Mouse (Mus musculus) ovary, postnatal 10 days (tissue): ENCODE results near the gene Cdh20.

ENCODE experiments used
- DNase-seq: peaks from one replicate; pipeline ENCODE4 v3.0.0; 2022; ENCODE audit warnings: low spot score

Gene Cdh20

DNA sequence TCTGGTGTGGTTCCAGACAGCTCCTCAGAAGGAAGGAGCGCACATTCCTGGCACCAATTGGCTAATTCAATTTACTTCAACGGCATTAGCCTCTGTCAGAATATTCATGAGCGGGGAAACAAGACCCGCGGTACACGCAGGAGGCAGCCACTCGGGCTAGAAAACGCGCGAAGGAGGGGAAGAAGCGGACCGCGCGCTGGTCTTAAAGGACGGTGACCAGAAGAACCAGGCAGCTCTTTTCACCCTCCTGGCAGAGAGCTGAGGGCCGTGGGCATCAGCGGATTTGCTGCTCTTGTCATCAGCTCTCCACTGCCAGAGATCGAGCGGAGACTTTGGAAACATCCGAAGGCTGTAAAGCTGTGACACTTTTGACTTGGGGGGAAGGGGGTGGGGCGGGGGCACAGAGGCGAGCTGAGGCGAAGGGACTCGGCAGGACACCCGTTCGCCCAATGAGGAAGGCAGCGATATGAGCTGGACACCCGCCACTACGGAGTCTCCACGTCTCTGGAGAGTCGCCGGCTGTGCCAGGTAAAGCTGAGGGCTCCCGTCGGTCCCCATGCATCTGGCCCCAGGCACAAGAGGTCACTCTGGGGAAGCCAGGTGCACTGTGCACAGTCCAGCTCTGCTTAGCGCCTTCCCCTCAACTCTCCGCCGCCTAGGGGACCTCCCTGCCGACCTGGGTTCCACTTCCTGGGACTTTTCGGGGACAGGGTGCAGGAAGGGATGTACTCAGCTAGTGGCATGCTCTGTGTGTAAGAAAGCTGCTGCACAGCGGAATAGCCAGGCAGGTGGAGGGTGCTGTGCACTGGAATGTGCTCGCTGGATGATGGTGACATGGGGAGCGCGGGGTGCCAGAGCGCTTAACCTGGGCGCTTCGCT is at the start of gene Cdh20:
Gene Cdh20, plus strand, starts transcription at position 159 of the 879 bp plus-strand sequence.
- no peak for DNase-seq

DNA sequence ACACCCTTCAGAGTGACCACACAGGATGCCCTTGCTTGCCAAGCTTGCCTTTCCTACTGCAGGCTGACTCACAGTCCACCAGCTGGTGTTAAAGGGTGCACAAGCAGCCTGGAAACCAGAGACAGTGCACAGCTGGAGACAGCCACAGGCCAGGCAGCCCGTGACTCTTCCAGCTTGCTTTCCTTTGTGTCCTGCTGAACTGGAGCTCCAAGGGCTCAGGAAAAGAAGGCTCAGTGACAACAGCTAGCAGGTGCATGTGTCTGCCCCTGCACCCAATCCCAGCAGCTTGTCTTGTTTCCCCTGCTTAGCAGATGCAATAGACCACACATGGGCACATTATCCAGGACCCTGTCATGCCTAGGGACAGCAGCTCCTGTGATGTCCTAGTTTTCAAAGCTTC is 21.5 kb upstream of the Cdh20 start:
- DNase-seq = no peak

DNA sequence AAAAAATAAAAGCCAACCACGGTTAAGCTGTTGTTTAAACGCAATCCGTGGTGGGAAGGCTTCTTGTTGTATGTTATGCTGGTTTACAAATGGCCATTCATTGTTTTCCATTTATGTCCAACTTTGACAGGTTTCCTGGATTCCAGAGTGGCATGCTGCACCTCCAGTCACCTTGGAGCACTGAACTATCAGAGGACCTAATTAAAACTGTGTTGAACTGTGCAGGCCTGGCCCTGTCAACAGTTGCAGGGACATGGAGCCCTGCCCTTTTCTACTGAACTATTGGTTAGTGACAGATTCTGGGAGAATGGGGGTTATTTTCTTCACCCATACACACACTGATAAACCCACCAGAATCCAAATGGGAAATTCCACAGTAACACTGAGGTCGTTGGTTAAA is 20.9 kb upstream of the Cdh20 start:
- no peak for DNase-seq

DNA sequence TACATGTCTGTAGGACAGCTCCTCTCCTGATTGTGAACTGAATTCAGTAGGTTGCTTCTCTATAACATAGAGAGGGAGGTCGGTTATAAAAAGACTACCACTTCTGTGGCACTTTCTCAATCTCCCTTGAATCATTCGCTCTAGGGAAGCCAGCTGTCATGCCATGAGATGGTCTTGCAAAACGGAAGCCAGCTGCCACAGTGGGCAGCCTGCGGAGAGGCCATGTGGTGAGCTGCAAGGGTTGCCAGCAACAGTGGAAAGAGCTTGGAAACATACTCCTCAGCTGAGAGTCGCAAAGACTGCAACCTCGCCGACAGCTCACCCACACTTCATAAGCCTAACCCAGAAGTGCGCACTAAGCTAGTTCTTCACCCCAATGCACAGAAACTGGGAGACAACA is 13.8 kb upstream of the Cdh20 start:
- no peak for DNase-seq

DNA sequence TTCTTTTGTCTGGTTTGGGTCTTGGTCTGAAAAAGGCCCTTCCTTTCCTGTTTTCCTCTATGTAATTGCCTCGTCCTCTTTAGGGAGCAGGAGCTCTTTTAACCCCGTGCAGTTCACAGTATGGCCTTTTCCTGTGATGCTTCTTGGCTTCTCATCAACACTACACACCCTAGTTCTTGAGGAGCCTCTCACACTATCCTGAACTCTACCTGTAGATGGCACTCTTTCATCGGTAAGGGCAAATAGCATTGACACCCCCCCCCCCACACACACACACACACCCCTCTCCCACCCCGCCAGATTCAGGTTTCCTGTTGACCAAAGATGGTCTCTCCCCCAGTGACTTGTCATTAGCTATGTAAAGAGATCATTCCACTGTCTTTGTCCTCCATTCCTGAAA is 12.4 kb upstream of the Cdh20 start:
- no peak for DNase-seq

DNA sequence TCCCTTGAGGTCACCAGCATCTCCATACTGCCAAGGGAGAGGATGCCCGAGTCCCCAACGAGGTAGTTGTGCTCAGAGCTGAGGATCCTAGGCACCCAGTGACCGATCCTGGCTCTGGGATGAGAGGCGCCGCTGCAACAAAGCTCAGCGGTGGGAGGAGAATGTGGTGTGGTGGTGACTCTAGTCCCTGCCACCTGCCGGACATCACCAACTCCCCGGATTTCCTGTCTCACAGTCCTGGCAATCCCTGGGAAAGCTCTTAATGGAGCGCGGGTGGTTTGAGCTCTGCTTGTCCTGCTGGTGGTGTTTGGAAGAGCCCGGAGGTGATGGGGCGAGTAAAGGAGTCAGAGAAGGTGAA is 900 bp downstream of the Cdh20 start:
- no peak for DNase-seq

DNA sequence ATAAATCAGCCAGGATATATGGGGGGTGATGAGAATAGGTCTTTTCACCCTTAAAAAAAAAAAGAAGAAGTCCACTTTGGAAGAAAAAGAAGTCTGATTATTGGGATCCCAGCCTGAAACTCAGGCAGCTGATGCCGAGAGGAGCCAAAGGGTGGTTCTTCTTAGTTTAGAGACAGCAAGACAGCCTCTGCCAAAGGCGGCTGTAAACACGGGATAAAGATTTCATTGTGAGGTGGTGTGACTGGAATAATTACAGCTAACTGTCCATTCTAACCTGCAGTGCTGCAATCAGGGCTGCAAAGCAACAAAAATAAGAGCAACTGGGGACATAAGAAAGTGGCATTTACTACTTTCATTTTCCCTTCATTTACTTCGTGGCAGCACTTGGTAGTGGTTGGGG is 3.6 kb downstream of the Cdh20 start:
- DNase-seq = no peak

DNA sequence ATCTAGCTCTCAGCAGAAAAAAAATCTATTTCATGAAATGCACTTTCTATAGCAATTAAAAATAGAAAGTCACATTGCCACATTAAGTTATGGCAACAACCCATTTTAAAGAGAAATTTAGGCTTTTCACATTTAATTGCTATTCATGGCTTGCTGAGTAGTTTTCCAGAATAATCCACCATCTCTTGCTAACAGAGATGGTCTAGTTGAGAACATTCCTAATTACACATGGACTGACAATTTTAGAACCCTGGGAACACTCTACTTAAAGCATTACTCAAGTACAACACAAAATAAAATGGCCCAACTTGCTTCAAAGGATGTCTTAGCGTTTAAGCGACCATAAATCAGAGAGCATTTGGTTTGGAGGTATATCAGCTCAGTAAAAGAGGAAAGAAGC is 4.9 kb downstream of the Cdh20 start:
- DNase-seq = no peak

DNA sequence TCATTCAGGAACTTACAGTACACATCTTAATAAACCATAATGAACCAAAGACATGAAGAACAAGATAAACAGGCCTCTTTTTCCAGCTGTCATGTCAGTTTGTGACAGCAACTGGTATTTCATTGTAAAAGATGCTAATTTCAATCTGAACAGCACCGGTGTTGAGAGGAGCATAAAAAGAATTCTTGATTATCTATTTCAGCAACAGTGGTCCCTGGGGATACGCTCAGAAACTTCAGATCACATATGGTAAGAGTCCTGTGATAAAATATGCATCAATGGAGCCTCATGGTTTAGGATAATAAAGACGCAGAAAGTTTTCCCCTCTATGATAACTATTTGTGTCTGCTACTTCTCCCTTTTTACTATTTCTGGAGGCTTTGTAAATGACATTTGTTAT is 25.2 kb downstream of the Cdh20 start:
- DNase-seq = no peak

DNA sequence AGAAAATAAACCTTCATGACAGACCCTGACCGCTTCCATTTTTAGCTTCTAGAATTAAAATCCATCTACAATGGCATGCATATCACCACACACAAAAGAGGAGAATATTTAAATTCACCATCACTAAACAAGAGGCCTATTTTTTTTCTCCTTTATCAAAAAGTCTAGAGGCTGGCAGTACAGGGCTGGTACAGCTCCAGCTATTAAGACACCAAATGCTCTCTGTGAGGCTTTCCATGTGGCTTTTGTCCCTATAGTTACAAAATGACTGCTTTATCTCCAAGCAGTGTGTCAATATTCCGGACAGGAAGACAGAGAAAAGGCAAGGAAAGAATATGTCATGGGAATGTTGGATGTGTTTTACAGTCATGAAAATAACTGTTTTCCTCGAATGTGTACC is 27.8 kb downstream of the Cdh20 start:
- DNase-seq = no peak

DNA sequence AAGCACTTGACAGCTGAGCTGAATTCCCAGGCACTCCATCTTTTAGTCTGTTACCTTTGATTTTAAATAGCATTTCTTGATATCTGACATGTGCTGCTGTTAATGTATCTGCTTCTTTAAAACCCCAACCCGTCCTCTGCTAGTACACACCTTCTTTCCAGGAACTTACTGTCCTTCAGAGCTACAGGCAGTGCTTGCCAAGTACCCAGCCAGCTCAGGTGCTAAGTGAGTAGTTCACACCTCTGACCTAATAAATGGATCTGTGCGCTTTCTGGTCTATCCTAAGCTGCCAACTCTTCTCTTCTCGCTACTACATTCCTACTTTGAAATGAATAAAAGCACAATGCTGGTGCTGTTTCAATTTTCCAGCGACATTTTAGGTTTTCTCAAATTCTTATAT is 28.8 kb downstream of the Cdh20 start:
- DNase-seq = no peak

DNA sequence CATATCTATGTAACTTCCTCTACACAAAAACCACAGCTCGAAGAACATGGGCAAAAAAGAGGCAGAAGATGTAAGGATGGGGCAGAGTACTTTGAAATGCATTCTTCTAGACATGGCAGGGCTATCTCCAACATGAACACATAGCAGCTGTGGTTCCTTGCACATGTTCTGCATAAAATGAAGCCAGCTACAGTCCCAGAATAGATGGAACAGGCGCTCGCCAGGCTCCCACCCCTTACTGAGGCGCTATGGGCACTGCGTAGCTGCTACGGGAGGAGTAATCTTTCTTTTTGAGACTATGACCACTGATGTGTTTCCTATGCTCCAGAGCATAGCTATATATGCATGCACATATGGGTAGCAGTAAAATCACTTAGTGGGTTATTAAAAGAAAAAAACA is 36.4 kb downstream of the Cdh20 start:
- no peak for DNase-seq

DNA sequence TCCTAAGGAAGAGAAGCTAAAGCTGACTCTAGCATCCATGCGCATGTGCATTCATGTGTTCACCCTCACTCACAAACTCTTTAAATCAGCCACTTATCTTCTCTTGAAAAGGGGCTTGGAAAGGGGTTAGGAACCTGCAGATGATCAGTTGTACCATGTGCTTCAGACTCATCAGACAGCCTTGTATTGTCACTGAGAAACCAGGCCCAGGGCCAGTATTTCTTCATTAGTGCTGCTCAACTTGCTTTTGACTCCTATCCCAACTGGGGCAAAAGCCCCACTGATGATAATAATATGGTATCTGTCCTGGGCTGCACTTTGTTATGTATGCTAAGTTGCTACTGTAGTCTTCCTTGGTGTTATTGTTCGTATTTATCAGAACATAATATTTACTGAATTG is 38.9 kb downstream of the Cdh20 start:
- no peak for DNase-seq

DNA sequence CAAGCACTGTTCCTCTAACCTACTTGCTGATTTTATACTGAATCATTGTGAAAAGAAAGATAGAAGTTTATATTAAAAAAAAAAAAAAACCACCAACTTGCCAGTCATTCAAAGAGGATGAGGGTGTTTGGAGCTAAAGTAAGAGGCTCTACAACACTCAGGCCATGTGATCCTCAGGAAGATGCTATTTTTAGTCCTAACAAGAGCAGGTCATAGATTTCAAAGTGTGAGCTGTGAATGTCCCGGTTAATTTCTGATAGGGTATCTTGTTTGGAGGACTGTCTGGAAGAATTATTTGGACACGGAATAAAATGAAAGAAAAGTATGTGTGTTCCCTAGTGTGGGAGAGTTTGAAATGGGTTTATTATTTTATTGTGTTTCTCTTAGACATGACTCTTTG is 49.2 kb downstream of the Cdh20 start:
- no peak for DNase-seq

DNA sequence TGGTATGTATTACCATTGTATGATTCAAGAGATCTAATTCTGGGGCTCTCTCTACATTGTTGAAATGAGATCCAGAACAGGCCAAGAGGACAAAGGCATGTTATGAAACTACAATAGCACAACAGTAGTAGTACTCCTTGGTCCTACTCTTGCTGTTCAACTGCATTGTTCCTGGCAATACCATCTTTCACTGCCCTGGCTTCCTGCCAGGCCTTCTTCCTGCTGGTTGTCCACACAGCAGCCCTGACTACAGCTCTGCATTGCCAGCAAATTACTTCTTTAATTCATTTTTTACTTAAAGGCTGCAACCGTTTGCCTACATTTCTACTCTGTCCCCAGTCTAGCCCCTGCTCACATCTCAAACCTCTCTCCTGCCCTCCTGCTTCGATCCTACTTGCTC is 59.8 kb downstream of the Cdh20 start:
- DNase-seq = no peak

DNA sequence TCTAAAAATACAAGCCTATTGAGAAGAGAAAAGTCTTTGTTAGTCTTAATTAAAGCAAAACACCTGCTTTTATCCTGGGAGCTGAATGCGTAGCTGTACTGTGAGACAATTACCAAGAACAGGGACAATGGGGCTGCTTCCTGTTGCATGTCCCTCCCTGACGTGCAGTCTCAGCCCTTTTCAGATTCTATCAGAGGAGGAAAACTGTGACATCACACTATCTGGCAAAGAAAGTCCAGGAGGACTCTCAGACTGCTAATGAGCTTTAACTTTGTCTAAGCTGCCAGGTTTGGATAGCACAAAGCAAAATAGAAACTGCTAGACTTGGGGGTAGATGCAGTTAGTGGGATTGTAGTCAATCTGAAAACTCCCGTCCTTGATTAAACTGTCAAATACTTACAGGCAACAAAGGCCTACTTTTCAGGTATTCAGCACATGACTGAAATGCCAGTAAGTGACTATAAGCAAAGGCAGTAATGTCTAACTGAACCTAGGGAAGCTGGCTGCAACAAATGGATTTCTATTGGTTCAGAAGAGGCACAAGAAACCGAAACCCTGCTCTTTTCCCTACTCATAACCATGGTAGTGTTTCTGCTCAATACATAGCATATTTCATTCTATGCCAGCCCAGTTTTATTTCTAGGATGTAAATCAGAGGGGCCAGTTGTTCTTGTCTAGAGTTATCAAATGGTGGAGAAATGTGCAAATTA is 70.0 kb downstream of the Cdh20 start:
- no peak for DNase-seq

DNA sequence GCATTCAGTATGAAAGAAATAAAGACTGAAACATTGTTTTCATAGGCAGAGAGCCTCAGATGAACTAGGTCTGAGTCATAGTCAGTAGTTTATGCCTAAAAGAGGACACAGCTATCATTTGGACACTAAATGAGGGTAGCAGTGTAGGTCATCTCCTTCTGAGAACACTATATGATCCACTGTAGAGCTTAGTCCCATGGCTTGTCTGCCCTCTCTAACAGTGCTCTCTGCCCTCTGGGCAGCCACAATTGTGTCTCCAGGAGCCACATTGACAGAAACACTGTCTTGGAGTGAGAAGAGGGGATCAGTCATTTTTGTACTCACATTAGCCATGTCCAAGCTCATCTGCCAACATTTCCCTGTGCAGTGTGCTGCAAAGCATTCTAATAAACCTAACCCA is 70.7 kb downstream of the Cdh20 start:
- no peak for DNase-seq

DNA sequence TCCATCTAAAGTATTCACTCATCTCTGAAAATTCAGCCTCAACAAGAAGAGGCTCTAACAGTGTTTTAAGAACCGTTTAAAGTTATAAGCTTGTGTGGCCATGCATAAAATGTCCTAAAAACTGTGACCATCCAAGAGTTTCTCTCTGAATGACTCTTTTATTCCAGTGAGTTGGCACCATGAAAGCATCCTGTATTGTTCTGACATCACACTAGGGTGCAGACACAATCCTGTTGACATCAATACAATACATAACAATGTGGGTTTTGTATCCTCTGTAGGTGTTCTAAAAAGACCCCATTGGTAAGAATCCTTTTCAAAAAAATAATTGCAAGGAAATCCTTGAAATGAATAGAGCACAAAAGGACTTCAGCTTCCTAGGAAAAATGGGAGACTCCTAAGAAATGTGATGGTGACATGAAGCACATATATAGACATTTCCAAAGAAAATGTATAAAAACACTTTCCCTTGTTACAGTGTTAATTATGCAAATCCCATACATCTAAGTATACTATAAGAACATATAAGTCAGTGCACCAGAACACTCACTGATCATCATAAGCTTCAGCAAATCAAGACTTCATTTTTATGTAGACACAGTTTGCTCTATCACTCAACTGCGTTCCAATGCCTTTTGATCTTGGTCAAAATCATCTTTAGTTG is 80.1 kb downstream of the Cdh20 start:
- no peak for DNase-seq

DNA sequence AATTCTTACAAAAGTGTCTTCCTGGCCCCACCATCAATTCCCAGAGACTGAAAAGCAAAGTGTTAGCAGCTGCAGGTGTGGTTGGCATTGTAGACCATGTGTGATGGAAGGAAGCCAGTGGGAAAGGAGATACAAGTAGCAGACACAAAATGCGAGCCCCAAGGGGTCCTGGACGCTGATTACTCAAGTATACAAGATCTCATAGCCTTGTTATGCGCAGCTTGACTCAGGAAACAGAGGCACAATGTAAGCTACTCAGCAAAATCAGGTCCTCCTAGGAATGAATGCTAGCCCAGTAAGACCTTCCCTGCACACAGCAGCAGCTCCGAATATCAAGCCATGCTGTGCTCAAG is 80.6 kb downstream of the Cdh20 start:
- DNase-seq = no peak

DNA sequence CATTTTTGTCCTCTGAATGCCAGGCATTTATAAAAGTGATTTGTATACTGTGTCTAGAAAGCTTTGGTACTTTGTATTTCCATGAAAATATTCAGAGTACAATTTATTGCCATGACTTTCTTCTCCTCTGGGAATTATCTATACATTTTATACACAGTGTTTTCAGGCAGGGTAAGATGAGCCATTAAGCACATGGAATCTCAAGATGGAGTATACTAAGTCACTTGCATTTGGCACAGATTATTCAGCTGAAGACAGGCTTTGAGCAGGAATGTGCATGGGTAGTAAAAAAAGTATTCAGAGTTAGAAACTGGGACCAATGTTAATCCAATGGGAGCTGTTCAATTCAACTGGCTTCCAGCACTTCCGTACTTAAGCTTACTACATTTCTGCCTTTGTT is 109.1 kb downstream of the Cdh20 start:
- no peak for DNase-seq

DNA sequence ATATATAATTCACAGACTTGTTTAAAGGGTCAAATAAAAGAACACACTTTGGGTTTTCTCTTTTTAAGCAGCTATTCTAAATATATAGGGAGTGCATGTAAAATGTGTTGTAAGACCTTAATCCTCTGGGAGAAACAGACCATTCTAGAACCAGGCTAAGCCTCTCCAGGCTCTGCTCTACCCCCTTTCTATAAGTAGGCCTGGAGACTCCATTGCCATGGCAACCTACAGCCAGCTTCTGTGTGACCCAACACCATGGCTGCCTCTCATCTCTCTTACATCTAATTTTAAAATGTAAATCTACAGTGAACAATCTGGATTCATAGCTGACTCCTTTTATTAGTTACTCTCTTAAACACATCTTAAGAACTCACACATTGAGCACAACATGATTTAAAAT is 133.5 kb downstream of the Cdh20 start:
- DNase-seq = no peak

DNA sequence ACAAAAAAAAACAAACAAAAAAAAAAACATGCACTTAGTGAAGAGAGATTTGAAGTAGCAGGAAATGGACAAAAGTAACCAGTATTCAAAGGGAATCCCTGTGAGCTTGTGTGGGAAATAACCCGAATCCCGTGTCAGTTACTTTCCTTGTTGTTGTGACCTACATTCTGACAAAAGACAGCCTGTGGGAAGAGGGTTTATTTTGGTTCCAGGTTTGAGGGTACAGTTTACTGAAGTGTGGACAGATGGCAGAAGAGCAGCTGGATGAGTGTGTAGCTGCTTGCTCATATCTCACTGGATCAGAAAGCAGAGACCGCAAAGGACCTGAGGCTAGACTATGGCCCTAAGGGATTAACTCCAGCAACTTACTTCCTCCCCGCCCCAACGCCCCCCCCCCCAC is 135.1 kb downstream of the Cdh20 start:
- no peak for DNase-seq

DNA sequence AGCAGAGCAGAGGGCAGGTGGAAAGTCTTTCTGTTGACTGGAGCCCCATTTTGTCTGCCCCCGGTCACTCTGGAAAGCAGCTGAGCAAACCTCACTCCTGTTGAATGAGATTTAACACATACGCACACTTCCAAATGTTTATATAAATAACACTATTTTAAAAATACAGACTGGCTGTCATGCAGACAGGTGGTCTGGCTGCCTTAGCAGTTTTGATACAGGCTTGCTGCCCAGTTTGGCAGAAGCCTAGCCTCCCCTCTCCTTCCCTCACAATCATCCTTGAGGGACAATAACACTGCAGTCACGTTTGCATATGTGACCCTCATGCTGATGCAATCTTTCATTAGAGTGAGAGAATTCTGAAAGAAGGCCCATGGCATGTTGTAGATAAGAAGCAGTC is 144.1 kb downstream of the Cdh20 start:
- DNase-seq = no peak
